Mouse (Mus musculus) MEL (cell line): ENCODE data around the gene Pbx3. TPM values are rescaled to one million over a fixed set of nuclear protein-coding genes. Genes with fewer than 3 reads are reported as not detected.

Source experiments
- DNase-seq: peaks from one replicate; pipeline ENCODE4 v3.0.0; 2011; ENCODE audit warnings: low read depth, low spot score
- H3K27ac ChIP-seq: 2 replicates; pipeline ENCODE4 v1.5.1; 2012; ENCODE audit warnings: low read depth, mild to moderate bottlenecking, control low read depth, low read length, moderate library complexity; ENCODE audit not compliant: control insufficient read depth
- H3K27me3 ChIP-seq, 2 experiments: fragments of 150-350 bp in 1 of 2; sonication (generic) in 1 of 2; 2 replicates each; pipeline ENCODE4 v1.6.1; 2012; ENCODE audit warnings: low read length in 2 of 2, mild to moderate bottlenecking in 2 of 2, improper control_type of control experiment in 1 of 2, moderate library complexity in 1 of 2; ENCODE audit not compliant: insufficient read depth in 2 of 2, control insufficient read depth in 1 of 2
- H3K36me3 ChIP-seq, 2 experiments: 2 replicates each; pipeline ENCODE4 v1.6.1; 2012 to 2014; ENCODE audit warnings: low read length in 2 of 2, improper control_type of control experiment in 1 of 2, inconsistent platforms in 1 of 2, mild to moderate bottlenecking in 1 of 2; ENCODE audit not compliant: insufficient read depth in 2 of 2, control insufficient read depth in 1 of 2
- H3K4me1 ChIP-seq, 2 experiments: fragments of 150-350 bp in 1 of 2; sonication (generic) in 1 of 2; 2 replicates each; pipeline ENCODE4 v1.6.1; 2012; ENCODE audit warnings: low read length in 2 of 2, improper control_type of control experiment in 1 of 2, mild to moderate bottlenecking in 1 of 2; ENCODE audit not compliant: insufficient read depth in 2 of 2, control insufficient read depth in 1 of 2
- H3K4me3 ChIP-seq, 2 experiments: fragments of 150-350 bp in 1 of 2; sonication (generic) in 1 of 2; 2 replicates each; pipeline ENCODE4 v1.5.1; 2012; ENCODE audit warnings: low read depth in 2 of 2, low read length in 2 of 2, mild to moderate bottlenecking in 2 of 2, moderate library complexity in 2 of 2, control low read depth in 1 of 2, improper control_type of control experiment in 1 of 2; ENCODE audit not compliant: control insufficient read depth in 1 of 2, insufficient read depth in 1 of 2
- H3K79me2 ChIP-seq: 2 replicates; pipeline ENCODE4 v1.6.1; 2012; ENCODE audit warnings: mild to moderate bottlenecking, low read length, moderate library complexity; ENCODE audit not compliant: control insufficient read depth, poor library complexity, insufficient read depth
- H3K9ac ChIP-seq: 2 replicates; pipeline ENCODE4 v1.6.1; 2012; ENCODE audit warnings: low read depth, mild to moderate bottlenecking, control low read depth, low read length, moderate library complexity; ENCODE audit not compliant: control insufficient read depth, poor library complexity, severe bottlenecking
- H3K9me3 ChIP-seq: fragments of 150-350 bp; sonication (generic); replicated peaks from 2 replicates; pipeline ENCODE4 v1.6.1; 2012; ENCODE audit warnings: mild to moderate bottlenecking, low read length, improper control_type of control experiment, moderate library complexity; ENCODE audit not compliant: insufficient read depth
- BHLHE40 ChIP-seq: IDR thresholded peaks from 2 replicates; pipeline ENCODE4 v1.6.1; 2012; ENCODE audit warnings: low read depth, mild to moderate bottlenecking, inconsistent platforms, low read length, improper control_type of control experiment, borderline replicate concordance
- CTCF ChIP-seq, 3 experiments: IDR thresholded peaks in 2 of 3; conservative IDR thresholded peaks in 1 of 3; 2 replicates each; pipeline ENCODE4 v1.5.1; 2011 to 2012; ENCODE audit warnings: low read length in 3 of 3, low read depth in 2 of 3, mild to moderate bottlenecking in 2 of 3, improper control_type of control experiment in 1 of 3, inconsistent platforms in 1 of 3, mixed read lengths in 1 of 3, moderate library complexity in 1 of 3; ENCODE audit not compliant: control insufficient read depth in 1 of 3, insufficient read depth in 1 of 3, poor library complexity in 1 of 3, severe bottlenecking in 1 of 3
- E2F4 ChIP-seq: IDR thresholded peaks from 2 replicates; pipeline ENCODE4 v1.6.1; 2011; ENCODE audit warnings: low read depth, low read length, improper control_type of control experiment, borderline replicate concordance
- ELF1 ChIP-seq: IDR thresholded peaks from 2 replicates; pipeline ENCODE4 v1.6.1; 2014; ENCODE audit warnings: low read depth, mild to moderate bottlenecking, inconsistent platforms, low read length, improper control_type of control experiment, moderate library complexity
- EP300 ChIP-seq, 2 experiments: IDR thresholded peaks; 2 replicates each; pipeline ENCODE4 v1.6.1; 2011; ENCODE audit warnings: improper control_type of control experiment in 2 of 2, low read length in 2 of 2, low read depth in 1 of 2, mild to moderate bottlenecking in 1 of 2
- ETS1 ChIP-seq: IDR thresholded peaks from 2 replicates; pipeline ENCODE4 v1.6.1; 2012; ENCODE audit warnings: low read depth, mild to moderate bottlenecking, inconsistent platforms, low read length, improper control_type of control experiment, moderate library complexity
- HCFC1 ChIP-seq: IDR thresholded peaks from 2 replicates; pipeline ENCODE4 v1.6.1; 2012; ENCODE audit warnings: low read depth, mild to moderate bottlenecking, inconsistent platforms, low read length, improper control_type of control experiment, moderate library complexity
- JUND ChIP-seq: IDR thresholded peaks from 2 replicates; pipeline ENCODE4 v1.6.1; 2011; ENCODE audit warnings: low read depth, mild to moderate bottlenecking, improper control_type of control experiment, low read length
- KAT2A ChIP-seq: conservative IDR thresholded peaks from 2 replicates; pipeline ENCODE4 v1.6.1; 2012; ENCODE audit warnings: low read depth, low read length, improper control_type of control experiment, inconsistent platforms
- MAZ ChIP-seq: IDR thresholded peaks from 2 replicates; pipeline ENCODE4 v1.6.1; 2012; ENCODE audit warnings: low read depth, mild to moderate bottlenecking, inconsistent platforms, low read length, improper control_type of control experiment
- MXI1 ChIP-seq: IDR thresholded peaks from 2 replicates; pipeline ENCODE4 v1.6.1; 2011; ENCODE audit warnings: mild to moderate bottlenecking, low read depth, low read length, improper control_type of control experiment
- MYC ChIP-seq: IDR thresholded peaks from 2 replicates; pipeline ENCODE4 v1.6.1; 2011; ENCODE audit warnings: low read depth, mild to moderate bottlenecking, low read length, improper control_type of control experiment, moderate library complexity
- NELFE ChIP-seq: IDR thresholded peaks from 2 replicates; pipeline ENCODE4 v1.6.1; 2011; ENCODE audit warnings: low read depth, low read length, improper control_type of control experiment
- POLR2A ChIP-seq, 2 experiments: IDR thresholded peaks; 2 replicates each; pipeline ENCODE4 v1.6.1; 2011 to 2012; ENCODE audit warnings: low read length in 2 of 2, mild to moderate bottlenecking in 2 of 2, control low read depth in 1 of 2, improper control_type of control experiment in 1 of 2, low read depth in 1 of 2, moderate library complexity in 1 of 2; ENCODE audit not compliant: control insufficient read depth in 1 of 2, insufficient read depth in 1 of 2, poor library complexity in 1 of 2
- POLR2AphosphoS5 ChIP-seq: IDR thresholded peaks from 2 replicates; pipeline ENCODE4 v1.6.1; 2012; ENCODE audit warnings: low read depth, borderline replicate concordance, mild to moderate bottlenecking, inconsistent platforms, low read length, moderate library complexity, mixed read lengths
- RAD21 ChIP-seq: IDR thresholded peaks from 2 replicates; pipeline ENCODE4 v1.6.1; 2011; ENCODE audit warnings: mild to moderate bottlenecking, low read depth, low read length, improper control_type of control experiment
- RCOR1 ChIP-seq: IDR thresholded peaks from 2 replicates; pipeline ENCODE4 v1.6.1; 2012; ENCODE audit warnings: low read depth, mild to moderate bottlenecking, inconsistent platforms, low read length, improper control_type of control experiment
- SIN3A ChIP-seq: IDR thresholded peaks from 2 replicates; pipeline ENCODE4 v1.6.1; 2012; ENCODE audit warnings: low read length, improper control_type of control experiment, inconsistent platforms
- SMC3 ChIP-seq: IDR thresholded peaks from 2 replicates; pipeline ENCODE4 v1.6.1; 2011; ENCODE audit warnings: low read depth, low read length, improper control_type of control experiment
- TCF12 ChIP-seq: IDR thresholded peaks from 2 replicates; pipeline ENCODE4 v1.6.1; 2014; ENCODE audit warnings: low read depth, mild to moderate bottlenecking, inconsistent platforms, low read length, improper control_type of control experiment, moderate library complexity
- UBTF ChIP-seq: IDR thresholded peaks from 2 replicates; pipeline ENCODE4 v1.6.1; 2012; ENCODE audit warnings: low read depth, mild to moderate bottlenecking, inconsistent platforms, low read length, improper control_type of control experiment, moderate library complexity, borderline replicate concordance; ENCODE audit not compliant: insufficient read depth
- ZC3H11A ChIP-seq: IDR thresholded peaks from 2 replicates; pipeline ENCODE4 v1.6.1; 2012; ENCODE audit warnings: low read depth, mild to moderate bottlenecking, inconsistent platforms, low read length, improper control_type of control experiment
- ZKSCAN1 ChIP-seq: IDR thresholded peaks from 2 replicates; pipeline ENCODE4 v1.6.1; 2012; ENCODE audit warnings: low read depth, mild to moderate bottlenecking, inconsistent platforms, low read length, improper control_type of control experiment, moderate library complexity
- ZMIZ1 ChIP-seq: IDR thresholded peaks from 2 replicates; pipeline ENCODE4 v1.6.1; 2012; ENCODE audit warnings: low read depth, mild to moderate bottlenecking, inconsistent platforms, low read length, improper control_type of control experiment, moderate library complexity
- polyA plus RNA-seq, 2 experiments: library from polyadenylated mRNA; stranded (reverse) in 1 of 2; unstranded in 1 of 2; fragments of >175 nt in 1 of 2; fragments of >200 nt in 1 of 2; gene quantifications; 2 replicates each; pipeline versions ENCODE4 v1.2.1 to v1.2.4; 2012; ENCODE audit warnings: low replicate concordance in 2 of 2, low read depth in 1 of 2; ENCODE audit not compliant: insufficient read length in 2 of 2, insufficient read depth in 1 of 2, missing spikeins in 1 of 2
- total RNA-seq: library from RNA; depleted of rRNA; stranded (reverse); fragments of 300-350 nt; gene quantifications from 2 replicates; pipeline ENCODE4 v1.2.3, GENCODE M21; 2012

Gene Pbx3
- total and polyA plus RNA-seq, 3 experiments: 10.1 to 22.4 TPM; not detected in 1

DNA sequence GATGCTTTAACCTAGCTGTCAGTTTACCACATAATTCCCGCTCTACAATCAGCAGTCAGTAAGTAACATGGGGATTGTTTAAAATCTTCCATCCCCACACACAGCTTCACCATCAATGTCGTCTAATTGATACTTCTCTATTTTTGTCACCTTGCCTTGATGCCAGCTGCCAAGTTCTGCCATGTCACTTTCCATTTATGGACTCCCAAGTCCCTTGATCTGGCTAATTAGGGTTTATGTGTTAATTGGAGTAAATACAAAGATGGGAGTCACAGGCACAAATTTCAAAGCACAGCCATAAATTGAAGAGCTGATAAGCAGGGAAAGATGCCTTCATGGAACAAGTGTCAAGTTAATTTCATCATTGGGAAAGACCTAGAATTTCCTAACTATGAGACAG lies 114.7 kb downstream of the Pbx3 start:
- H3K4me3 ChIP-seq: no peak overlapping the region
- no peaks in the 10 kb centered on the region for H3K9me3 ChIP-seq
- no peak overlapping the region for H3K27ac ChIP-seq
- H3K36me3 ChIP-seq: peaks cover 0 to 5% of the 10 kb centered on the region in 2 experiments; a peak in 2 of 4 replicates
- no peak overlapping the region for H3K9ac ChIP-seq
- peaks cover 0 to 7% of the 10 kb centered on the region in 2 experiments; a peak in 1 of 4 replicates for H3K4me1 ChIP-seq
- TF ChIP-seq CTCF (IDR thresholded peaks at IDR 0.05 in 2 of 3, conservative IDR thresholded peaks at IDR 0.05 in 1 of 3; ENCODE audit: control insufficient read depth in 1 of 3, insufficient read depth in 1 of 3, low read depth in 2 of 3, low read length in 3 of 3, poor library complexity in 1 of 3, severe bottlenecking in 1 of 3) (no peak), SIN3A (no peak), ZMIZ1 (no peak), UBTF (no peak), MYC (no peak), NELFE (no peak), MXI1 (no peak), ZKSCAN1 (no peak), POLR2A (IDR thresholded peaks at IDR 0.05; ENCODE audit: control insufficient read depth in 1 of 2, insufficient read depth in 1 of 2, low read depth in 1 of 2, low read length in 2 of 2, poor library complexity in 1 of 2) (no peak), RAD21 (no peak), ZC3H11A (no peak), HCFC1 (no peak), KAT2A (no peak), JUND (no peak), SMC3 (no peak), TCF12 (no peak), ELF1 (no peak), E2F4 (no peak), BHLHE40 (no peak), MAZ (no peak)
- no peaks in the 10 kb centered on the region for H3K27me3 ChIP-seq
- no peak for DNase-seq
- H3K79me2 ChIP-seq: no peaks in the 10 kb centered on the region; the same call in 1 of the 2 replicates

DNA sequence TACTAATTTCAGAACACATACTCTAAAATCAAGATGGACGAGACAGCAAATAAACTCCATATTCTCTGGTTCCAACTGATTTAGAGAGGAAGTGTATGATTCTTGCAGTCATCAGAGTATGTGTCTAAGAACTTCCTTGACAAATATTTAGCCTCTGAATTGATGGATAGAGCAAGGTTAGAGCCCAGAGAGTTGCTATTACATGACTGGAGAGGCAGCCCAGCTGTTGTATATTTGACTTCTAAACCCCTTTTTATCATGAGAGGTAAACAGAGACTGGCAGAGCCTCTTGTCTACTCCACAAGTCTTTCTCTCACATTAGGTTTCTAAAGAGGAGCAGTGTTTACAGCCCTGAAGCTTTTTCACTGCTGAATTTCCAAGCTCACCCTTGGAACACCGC lies 115.3 kb downstream of the Pbx3 start:
- DNase-seq: no peak
- Histone ChIP-seq H3K27me3 (no peaks in the 10 kb centered on the region), H3K79me2 (no peaks in the 10 kb centered on the region; the same call in 1 of the 2 replicates), H3K9ac (no peak overlapping the region), H3K4me3 (no peak overlapping the region), H3K9me3 (no peaks in the 10 kb centered on the region), H3K27ac (no peak overlapping the region), H3K36me3 (peaks cover 0 to 9% of the 10 kb centered on the region in 2 experiments; a peak in 2 of 4 replicates), H3K4me1 (peaks cover 0 to 8% of the 10 kb centered on the region in 2 experiments; a peak in 1 of 4 replicates)
- TF ChIP-seq RAD21: no peak
- TF ChIP-seq EP300 (IDR thresholded peaks at IDR 0.05; ENCODE audit: low read depth in 1 of 2, low read length in 2 of 2): no peak
- no peak for TF ChIP-seq SMC3
- TF ChIP-seq RCOR1: no peak
- no peak for TF ChIP-seq POLR2A (IDR thresholded peaks at IDR 0.05; ENCODE audit: control insufficient read depth in 1 of 2, insufficient read depth in 1 of 2, low read depth in 1 of 2, low read length in 2 of 2, poor library complexity in 1 of 2)
- TF ChIP-seq POLR2AphosphoS5: no peak
- TF ChIP-seq ETS1: no peak
- TF ChIP-seq CTCF (IDR thresholded peaks at IDR 0.05 in 2 of 3, conservative IDR thresholded peaks at IDR 0.05 in 1 of 3; ENCODE audit: control insufficient read depth in 1 of 3, insufficient read depth in 1 of 3, low read depth in 2 of 3, low read length in 3 of 3, poor library complexity in 1 of 3, severe bottlenecking in 1 of 3): no peak
- TF ChIP-seq UBTF: no peak
- no peak for TF ChIP-seq JUND
- no peak for TF ChIP-seq ZC3H11A
- no peak for TF ChIP-seq SIN3A
